8 mouse cellular contexts compared by ENCODE assay signal in genomic region chr1:89467321-89468069, GRCm38 (mm10). TPM values are rescaled to one million over a fixed set of nuclear protein-coding genes. Genes with fewer than 3 reads are reported as not detected.
DNase-seq lines count a peak whose midpoint lies in the region; ATAC-seq and TF ChIP-seq lines count a peak whose summit lies in the region.

No protein-coding gene starts in this region.

- no peaks in the 10 kb centered on the region for H3K9me3 ChIP-seq in liver, embryonic 14.5 days (ENCODE audit: control insufficient read depth, low read length)
- peaks cover 4% of the 10 kb centered on the region; the same call in 1 of the 2 replicates for H3K9me3 ChIP-seq in neural tube, embryonic 13.5 days

- peak overlapping the region; percentile 12; the same call in 1 of the 2 replicates for H3K4me2 ChIP-seq in liver, embryonic 14.5 days (ENCODE audit: low read depth)
- H3K4me2 ChIP-seq in neural tube, embryonic 13.5 days = no peak overlapping the region

- peaks cover 0 to 19% of the 10 kb centered on the region in 2 experiments; a peak in 2 of 4 replicates for H3K4me1 ChIP-seq in liver, embryonic 14.5 days (replicated peaks; ENCODE audit: control insufficient read depth in 2 of 2, insufficient read depth in 2 of 2, low read length in 1 of 2)
- peaks cover 81% of the 10 kb centered on the region for H3K4me1 ChIP-seq in neural tube, embryonic 13.5 days (replicated peaks)

- 15% methylated on average over 6 of the region's 6 CpGs for WGBS in liver, embryonic 14.5 days (ENCODE audit: insufficient replicate concordance)
- 25% methylated on average over 6 of the region's 6 CpGs for WGBS in neural tube, embryonic 13.5 days

- no peak for TF ChIP-seq EP300 in liver, embryonic 14.5 days (IDR thresholded peaks at IDR 0.05; ENCODE audit: low read depth)

- peak; percentile 64; the same call in 1 of the 2 replicates for ATAC-seq in liver, embryonic 14.5 days (ENCODE audit: insufficient read depth)
- ATAC-seq in neural tube, embryonic 13.5 days (ENCODE audit: low read depth) = 0 out of 2 replicates have a peak, but pooled peaks have one; percentile 36

- no peak overlapping the region for H3K9ac ChIP-seq in liver, embryonic 14.5 days (replicated peaks)
- no peak overlapping the region for H3K9ac ChIP-seq in neural tube, embryonic 13.5 days

- no peaks in the 10 kb centered on the region for H3K36me3 ChIP-seq in liver, embryonic 14.5 days (replicated peaks; ENCODE audit: control insufficient read depth, insufficient read depth, low read depth)
- no peaks in the 10 kb centered on the region for H3K36me3 ChIP-seq in neural tube, embryonic 13.5 days

- no peaks in the 10 kb centered on the region for H3K27me3 ChIP-seq in liver, embryonic 14.5 days (ENCODE audit: control insufficient read depth, insufficient read depth, low read length)
- no peaks in the 10 kb centered on the region for H3K27me3 ChIP-seq in neural tube, embryonic 13.5 days

- TF ChIP-seq CTCF in liver, embryonic 14.5 days (IDR thresholded peaks at IDR 0.05; ENCODE audit: low read depth) = no peak

- H3K4me3 ChIP-seq in liver, embryonic 14.5 days (ENCODE audit: insufficient read depth in 1 of 2, low read depth in 2 of 2, low read length in 2 of 2) = no peak overlapping the region
- H3K4me3 ChIP-seq in neural tube, embryonic 13.5 days = no peak overlapping the region

- no peak overlapping the region for H3K27ac ChIP-seq in liver, embryonic 14.5 days
- H3K27ac ChIP-seq in neural tube, embryonic 13.5 days (replicated peaks) = peak overlapping the region; percentile 54

- DNase-seq in cerebellum, postnatal 25 days = peak; percentile 8 to 45
- no peak for DNase-seq in cerebellum, adult 9-10 months
- DNase-seq in adrenal gland, postnatal 36 days = peak; percentile 57 to 67
- peak; percentile 54 for DNase-seq in heart, postnatal 4 days
- DNase-seq in liver, embryonic 14.5 days (ENCODE audit: low read depth in 3 of 3, low spot score in 3 of 3) = peak; percentile 9 to 26 (median 19)
- DNase-seq in cerebellum, adult 11-12 months = no peak
- no peak for DNase-seq in left cerebral cortex, adult 9 months (ENCODE audit: low spot score in 2 of 2)

RNA-seq across cellular contexts. Expression of gene Agap1, which starts 12.9 kb away (rescaled TPM):
- total RNA-seq in adrenal gland, postnatal 36 days (2021) = 10 to 100 TPM; 49.2 to 71.7 TPM
- total RNA-seq in heart, postnatal 4 days (2021) = 10 to 100 TPM; 58.9 to 65.8 TPM
- 1.1 and 1.4 TPM in 2 replicates for polyA plus RNA-seq in liver, embryonic 14.5 days (2012; rRNA removed)
- 1.1 and 1.4 TPM in 2 replicates for polyA plus RNA-seq in liver, embryonic 14.5 days (2014; fragmentation: Nextera tagmentation; extraction: Ambion mirVana)
- 48.1 and 52.9 TPM in 2 replicates for polyA plus RNA-seq in neural tube, embryonic 13.5 days (2015; fragmentation: Nextera tagmentation; extraction: Ambion mirVana)

Comparison
In these comparisons a context has a peak if more than half of its experiments do, and no peak if none do; other contexts are left out.
1. DNase-seq: peak in cerebellum, postnatal 25 days (2 of 2), adrenal gland, postnatal 36 days (2 of 2), heart, postnatal 4 days (single experiment) and liver, embryonic 14.5 days (3 of 3); none in cerebellum, adult 9-10 months (single experiment), cerebellum, adult 11-12 months (single experiment) and left cerebral cortex, adult 9 months (0 of 2).